Mouse (Mus musculus) ES-E14 (cell line): ENCODE measurements around the gene Abcc10. TPM values are rescaled to one million over a fixed set of nuclear protein-coding genes. Genes with fewer than 3 reads are reported as not detected.

Experiments
- DNase-seq: peaks from one replicate; pipeline ENCODE4 v3.0.0-alpha.2; 2013; ENCODE audit warnings: low read depth, low spot score
- H3K27ac ChIP-seq: 2 replicates; pipeline ENCODE4 v1.5.1; 2012; ENCODE audit warnings: low read depth, mild to moderate bottlenecking, low read length, moderate library complexity, mixed read lengths; ENCODE audit not compliant: poor library complexity, insufficient read depth, severe bottlenecking
- H3K36me3 ChIP-seq: 2 replicates; pipeline ENCODE4 v1.6.1; 2012; ENCODE audit warnings: mild to moderate bottlenecking, low read length, moderate library complexity, mixed read lengths; ENCODE audit not compliant: control insufficient read depth, poor library complexity, insufficient read depth, severe bottlenecking
- H3K4me1 ChIP-seq, 2 experiments: fragments of 150-350 bp in 1 of 2; sonication (generic) in 1 of 2; 2 replicates each; pipeline ENCODE4 v1.6.1; 2012; ENCODE audit warnings: low read length in 2 of 2, mild to moderate bottlenecking in 1 of 2, mixed read lengths in 1 of 2; ENCODE audit not compliant: control insufficient read depth in 2 of 2, insufficient read depth in 2 of 2, poor library complexity in 1 of 2
- H3K4me3 ChIP-seq, 2 experiments: fragments of 150-350 bp in 1 of 2; sonication (generic) in 1 of 2; 2 replicates each; pipeline ENCODE4 v1.5.1; 2012; ENCODE audit warnings: low read length in 2 of 2, low read depth in 1 of 2, mild to moderate bottlenecking in 1 of 2, mixed read lengths in 1 of 2; ENCODE audit not compliant: insufficient read depth in 1 of 2, poor library complexity in 1 of 2, severe bottlenecking in 1 of 2
- H3K9ac ChIP-seq: 2 replicates; pipeline ENCODE4 v1.6.1; 2012; ENCODE audit warnings: low read depth, mild to moderate bottlenecking, low read length, mixed read lengths; ENCODE audit not compliant: poor library complexity, insufficient read depth, severe bottlenecking
- H3K9me3 ChIP-seq: fragments of 150-350 bp; sonication (generic); 2 replicates; pipeline ENCODE4 v1.6.1; 2012; ENCODE audit warnings: low read depth, mild to moderate bottlenecking, low read length; ENCODE audit not compliant: control insufficient read depth, insufficient read depth
- CHD2 ChIP-seq: IDR thresholded peaks from 2 replicates; pipeline ENCODE4 v1.6.1; 2014; ENCODE audit warnings: mild to moderate bottlenecking, low read depth, low read length, inconsistent platforms
- HCFC1 ChIP-seq: IDR thresholded peaks from 2 replicates; pipeline ENCODE4 v1.6.1; 2012; ENCODE audit warnings: low read length, inconsistent platforms, borderline replicate concordance; ENCODE audit not compliant: insufficient read depth
- MAFK ChIP-seq: IDR thresholded peaks from 2 replicates; pipeline ENCODE4 v1.6.1; 2014; ENCODE audit warnings: mild to moderate bottlenecking, low read depth, low read length, inconsistent platforms; ENCODE audit not compliant: insufficient read depth
- ZC3H11A ChIP-seq: IDR thresholded peaks from 2 replicates; pipeline ENCODE4 v1.6.1; 2012; ENCODE audit warnings: low read depth, mild to moderate bottlenecking, inconsistent platforms, low read length, borderline replicate concordance
- ZNF384 ChIP-seq: IDR thresholded peaks from 2 replicates; pipeline ENCODE4 v1.6.1; 2012; ENCODE audit warnings: low read depth, low read length, inconsistent platforms
- in situ Hi-C, 2 experiments: fragments of 600-800 bp; cut with MboI; formaldehyde crosslinking; loops; one replicate each; pipeline ENCODE4 v1.15.1; 2025; ENCODE audit warnings: low sequenced_read_pairs in 2 of 2, inconsistent platforms in 1 of 2; ENCODE audit not compliant: unreplicated experiment in 2 of 2
- total RNA-seq: library from RNA; depleted of rRNA; stranded (reverse); fragments of 300-350 nt; gene quantifications from 2 replicates; pipeline ENCODE4 v1.2.3, GENCODE M21; 2012

The Abcc10 gene
- total RNA-seq, 1 experiment: 17.2 TPM

- TF ChIP-seq CHD2 (no peak), MAFK (no peak), ZC3H11A (no peak), ZNF384 (no peak), HCFC1 (no peak)
- H3K9me3 ChIP-seq: no peaks in the 10 kb centered on the region
- H3K4me1 ChIP-seq: peaks cover 0 to 4% of the 10 kb centered on the region in 2 experiments; a peak in 1 of 4 replicates
- H3K9ac ChIP-seq: no peak overlapping the region
- H3K36me3 ChIP-seq: peaks cover 15% of the 10 kb centered on the region; the same call in 1 of the 2 replicates
- H3K4me3 ChIP-seq: no peak overlapping the region
- no peak for DNase-seq
- in situ Hi-C loops: no loop called here
- no peak overlapping the region for H3K27ac ChIP-seq
Observed at GRCm38 (mm10) chr17:46309835-46310234, 18.3 kb downstream of the Abcc10 start.

DNA sequence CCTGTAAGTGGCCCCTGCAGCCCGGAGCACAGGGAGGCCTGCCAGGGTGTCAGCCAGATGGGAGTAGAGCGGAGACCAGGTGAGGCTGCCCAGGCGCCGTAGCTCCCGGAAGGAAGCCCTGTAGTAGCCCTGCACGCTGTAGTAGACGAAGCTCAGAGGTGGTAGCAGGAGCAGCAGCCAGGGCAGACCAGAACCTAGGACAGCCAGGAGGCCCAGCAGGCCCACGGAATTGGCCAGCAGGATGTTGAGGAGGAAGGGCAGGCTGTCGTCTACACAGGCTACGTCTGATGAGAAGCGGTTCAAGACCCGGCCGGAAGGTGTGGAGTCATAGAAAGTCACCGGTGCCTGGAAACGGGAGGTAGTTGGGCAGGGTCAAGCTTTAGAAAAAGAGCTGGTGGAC, 21.2 kb downstream of the Abcc10 start:
- Histone ChIP-seq H3K4me3 (no peak overlapping the region), H3K9me3 (no peaks in the 10 kb centered on the region), H3K36me3 (peaks cover 8% of the 10 kb centered on the region; the same call in 1 of the 2 replicates), H3K9ac (no peak overlapping the region), H3K4me1 (peaks cover 0 to 2% of the 10 kb centered on the region in 2 experiments; a peak in 1 of 4 replicates), H3K27ac (no peak overlapping the region)
- no peak for DNase-seq
- TF ChIP-seq HCFC1: no peak
- no peak for TF ChIP-seq ZC3H11A
- no peak for TF ChIP-seq MAFK
- no peak for TF ChIP-seq CHD2
- no peak for TF ChIP-seq ZNF384
- in situ Hi-C loops: no loop called here

DNA sequence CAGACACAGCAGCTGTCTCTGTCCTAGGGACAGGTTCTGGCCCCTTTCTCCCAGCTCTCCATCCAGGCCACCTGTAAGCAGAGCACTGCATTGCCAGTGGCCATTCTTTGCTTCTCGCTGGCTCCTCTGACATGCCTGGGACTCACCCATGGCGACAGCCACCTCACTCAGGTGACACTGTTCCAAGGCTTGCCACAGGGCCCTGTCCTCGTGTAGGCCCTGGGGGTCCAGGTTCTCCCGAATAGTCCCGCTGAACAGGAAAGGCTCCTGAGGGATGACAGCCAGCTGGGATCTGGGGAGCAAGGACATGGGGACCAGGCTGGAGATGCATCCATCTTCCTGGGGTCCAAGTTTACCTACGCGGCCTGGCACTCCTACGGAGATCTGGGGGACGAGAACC, 24.0 kb downstream of the Abcc10 start:
- Histone ChIP-seq H3K36me3 (peaks cover 8% of the 10 kb centered on the region; the same call in 1 of the 2 replicates), H3K9me3 (no peaks in the 10 kb centered on the region), H3K9ac (no peak overlapping the region), H3K4me1 (no peaks in the 10 kb centered on the region), H3K27ac (no peak overlapping the region), H3K4me3 (no peak overlapping the region)
- DNase-seq: no peak
- no peak for TF ChIP-seq ZNF384
- TF ChIP-seq CHD2: no peak
- no peak for TF ChIP-seq ZC3H11A
- no peak for TF ChIP-seq HCFC1
- TF ChIP-seq MAFK: no peak
- in situ Hi-C loops: no loop called here

GRCm38 (mm10) chr17:46301892-46302291, 26.3 kb downstream of the Abcc10 start:
- Histone ChIP-seq H3K9ac (no peak overlapping the region), H3K27ac (no peak overlapping the region), H3K9me3 (no peaks in the 10 kb centered on the region), H3K4me3 (no peak overlapping the region), H3K4me1 (no peaks in the 10 kb centered on the region), H3K36me3 (peaks cover 7% of the 10 kb centered on the region; the same call in 1 of the 2 replicates)
- TF ChIP-seq MAFK: no peak
- no peak for TF ChIP-seq HCFC1
- TF ChIP-seq ZNF384: no peak
- TF ChIP-seq CHD2: no peak
- TF ChIP-seq ZC3H11A: no peak
- DNase-seq: no peak
- in situ Hi-C loops: no loop called here
